Mouse (Mus musculus) fat pad, adult 2 months (tissue): ENCODE results near the gene Utp15.

Experiments used
- DNase-seq: peaks from one replicate; pipeline ENCODE4 v3.0.0-alpha.2; 2011; ENCODE audit warnings: low read depth, low spot score; ENCODE audit errors: extremely low read depth

Utp15 gene

GRCm38 (mm10) chr13:98262636-98263457 lies at the start of gene Utp15, which contains the start of gene Ankra2:
TSS of gene Utp15 (minus strand) at chr13:98263041.
TSS of gene Ankra2 (plus strand) at chr13:98263074.
- DNase-seq: peak; percentile 50

GRCm38 (mm10) chr13:98311597-98311996 lies 48.8 kb upstream of the Utp15 start:
- no peak for DNase-seq

GRCm38 (mm10) chr13:98308724-98309123 lies 45.9 kb upstream of the Utp15 start:
- DNase-seq: no peak

GRCm38 (mm10) chr13:98308004-98308403 lies 45.2 kb upstream of the Utp15 start:
- no peak for DNase-seq

GRCm38 (mm10) chr13:98306852-98307475 lies 44.1 kb upstream of the Utp15 start:
- DNase-seq: no peak

- DNase-seq: no peak
These were observed 43.6 kb upstream of the Utp15 start for GRCm38 (mm10) chr13:98306393-98306792.

- no peak for DNase-seq
These were observed 42.4 kb upstream of the Utp15 start for GRCm38 (mm10) chr13:98305257-98305656.

GRCm38 (mm10) chr13:98298833-98299758 lies 36.3 kb upstream of the Utp15 start:
- DNase-seq: no peak

GRCm38 (mm10) chr13:98297883-98298482 lies 35.1 kb upstream of the Utp15 start:
- DNase-seq: no peak

- DNase-seq: no peak
These were observed 33.2 kb upstream of the Utp15 start for GRCm38 (mm10) chr13:98296072-98296471.

GRCm38 (mm10) chr13:98291712-98292111 lies 28.9 kb upstream of the Utp15 start:
- no peak for DNase-seq

GRCm38 (mm10) chr13:98290719-98291118 lies 27.9 kb upstream of the Utp15 start:
- DNase-seq: no peak

GRCm38 (mm10) chr13:98280990-98281650 lies 18.3 kb upstream of the Utp15 start:
- no peak for DNase-seq

GRCm38 (mm10) chr13:98279686-98280085 lies 16.8 kb upstream of the Utp15 start, which contains the start of gene Gm21976:
TSS of gene Gm21976 (plus strand) at chr13:98279887.
- DNase-seq: no peak

GRCm38 (mm10) chr13:98277501-98277900 lies 14.7 kb upstream of the Utp15 start:
- no peak for DNase-seq

GRCm38 (mm10) chr13:98276253-98276652 lies 13.4 kb upstream of the Utp15 start:
- no peak for DNase-seq

GRCm38 (mm10) chr13:98275646-98276045 lies 12.8 kb upstream of the Utp15 start:
- no peak for DNase-seq

GRCm38 (mm10) chr13:98274023-98274422 lies 11.2 kb upstream of the Utp15 start:
- no peak for DNase-seq

- no peak for DNase-seq
These were observed 1.3 kb upstream of the Utp15 start for GRCm38 (mm10) chr13:98264111-98264510.

GRCm38 (mm10) chr13:98263458-98263987 lies 682 bp upstream of the Utp15 start:
- DNase-seq: no peak
